Mouse (Mus musculus): ENCODE results near the gene Cryl1.

The Cryl1 gene

GRCm38 (mm10) chr14:57316662-57317600, 81.4 kb downstream of the Cryl1 start:
- peak; percentile 21 for DNase-seq

GRCm38 (mm10) chr14:57315976-57316375, 82.4 kb downstream of the Cryl1 start:
- no peak for DNase-seq

- no peak for DNase-seq
Measured at GRCm38 (mm10) chr14:57315551-57315950, 82.8 kb downstream of the Cryl1 start.

- DNase-seq, result no peak
Measured at GRCm38 (mm10) chr14:57301600-57302230, 96.6 kb downstream of the Cryl1 start.

GRCm38 (mm10) chr14:57300530-57300929, 97.8 kb downstream of the Cryl1 start:
- no peak for DNase-seq

GRCm38 (mm10) chr14:57297672-57298071, 100.7 kb downstream of the Cryl1 start:
- no peak for DNase-seq

- DNase-seq, result no peak
Measured at GRCm38 (mm10) chr14:57291399-57291942, 106.9 kb downstream of the Cryl1 start.

- DNase-seq, result no peak
Measured at GRCm38 (mm10) chr14:57289105-57289504, 109.2 kb downstream of the Cryl1 start.

- peak; percentile 52 for DNase-seq
Measured at GRCm38 (mm10) chr14:57283816-57284215, 114.5 kb downstream of the Cryl1 start.

- DNase-seq, result no peak
Measured at GRCm38 (mm10) chr14:57282591-57282990, 115.7 kb downstream of the Cryl1 start.

- DNase-seq, result no peak
Measured at GRCm38 (mm10) chr14:57280835-57281234, 117.5 kb downstream of the Cryl1 start.

GRCm38 (mm10) chr14:57276481-57277012, 121.8 kb downstream of the Cryl1 start:
- DNase-seq, result no peak

GRCm38 (mm10) chr14:57272341-57272740, 126.0 kb downstream of the Cryl1 start:
- DNase-seq, result no peak

GRCm38 (mm10) chr14:57271861-57272260, 126.5 kb downstream of the Cryl1 start:
- DNase-seq, result no peak

GRCm38 (mm10) chr14:57268900-57269299, 129.4 kb downstream of the Cryl1 start:
- DNase-seq, result no peak

- DNase-seq, result no peak
Measured at GRCm38 (mm10) chr14:57268344-57268743, 130.0 kb downstream of the Cryl1 start.

GRCm38 (mm10) chr14:57263943-57264342, 134.4 kb downstream of the Cryl1 start:
- DNase-seq, result no peak

GRCm38 (mm10) chr14:57259341-57259740, 139.0 kb downstream of the Cryl1 start:
- DNase-seq, result no peak

GRCm38 (mm10) chr14:57248661-57249060, 149.7 kb downstream of the Cryl1 start:
- DNase-seq, result no peak

- DNase-seq, result peak; percentile 10
Measured at GRCm38 (mm10) chr14:57246575-57246974, 151.8 kb downstream of the Cryl1 start.

- DNase-seq, result no peak
Measured at GRCm38 (mm10) chr14:57242978-57243377, 155.4 kb downstream of the Cryl1 start.

- DNase-seq, result no peak
Measured at GRCm38 (mm10) chr14:57235276-57235675, 163.1 kb downstream of the Cryl1 start.

- no peak for DNase-seq
Measured at GRCm38 (mm10) chr14:57234711-57235110, 163.6 kb downstream of the Cryl1 start.

Data from kidney, postnatal 10 days (tissue).